ENCODE assay signal across 7 mouse cellular contexts in genomic region chr5:139730712-139731486, GRCm38 (mm10). TPM values are rescaled to one million over a fixed set of nuclear protein-coding genes. Genes with fewer than 3 reads are reported as not detected.
DNase-seq lines count a peak whose midpoint lies in the region; ATAC-seq and TF ChIP-seq lines count a peak whose summit lies in the region.

No protein-coding gene starts in this region.

- no peak for DNase-seq in liver, adult 2 months (ENCODE audit: extremely low read depth, low read depth, low spot score)
- no peak for DNase-seq in liver
- peak; percentile 41 to 51 for DNase-seq in cerebellum, postnatal 25 days
- DNase-seq in limb, embryonic 14.5 days (ENCODE audit: low spot score) = peak; percentile 42
- no peak for DNase-seq in urinary bladder, adult 18-20 months (ENCODE audit: low spot score in 2 of 2)
- DNase-seq in ovary, postnatal 14 days (ENCODE audit: low spot score) = no peak

- peak overlapping the region; percentile 11; the same call in 1 of the 2 replicates for H3K4me2 ChIP-seq in heart, embryonic 16.5 days (ENCODE audit: low read depth, low read length)
- peak overlapping the region; percentile 14; the same call in 1 of the 2 replicates for H3K4me2 ChIP-seq in limb, embryonic 14.5 days (replicated peaks; ENCODE audit: low read depth, low read length, severe bottlenecking)

- H3K27me3 ChIP-seq in liver, adult 2 months (ENCODE audit: control insufficient read depth, insufficient read depth, low read length) = no peaks in the 10 kb centered on the region
- no peaks in the 10 kb centered on the region for H3K27me3 ChIP-seq in heart, embryonic 16.5 days (ENCODE audit: control insufficient read depth, insufficient read depth, low read length)
- H3K27me3 ChIP-seq in limb, embryonic 14.5 days (ENCODE audit: control insufficient read depth, insufficient read depth, low read length) = no peaks in the 10 kb centered on the region

- TF ChIP-seq POLR2A in liver, adult 2 months (IDR thresholded peaks at IDR 0.05; ENCODE audit: extremely low read depth, insufficient read depth, low read length) = no peak
- TF ChIP-seq POLR2A in limb, embryonic 14.5 days (IDR thresholded peaks at IDR 0.05; ENCODE audit: borderline replicate concordance, extremely low read depth, insufficient read depth, insufficient read length) = no peak

- no peak for ATAC-seq in heart, embryonic 16.5 days (replicated peaks; ENCODE audit: extremely low read depth, insufficient read depth, low FRiP score)
- ATAC-seq in limb, embryonic 14.5 days (ENCODE audit: low FRiP score, low read depth) = peak; percentile 31; the same call in 1 of the 2 replicates

- no peak overlapping the region for H3K9ac ChIP-seq in liver, adult 2 months (ENCODE audit: low read depth, low read length)
- H3K9ac ChIP-seq in heart, embryonic 16.5 days (ENCODE audit: low read length) = peak overlapping the region; percentile 32; the same call in 1 of the 2 replicates
- 0 out of 2 replicates have a peak overlapping the region, but pooled peaks have one; percentile 13 for H3K9ac ChIP-seq in limb, embryonic 14.5 days (ENCODE audit: low read depth, low read length, severe bottlenecking)

- peak overlapping the region; percentile 12; the same call in 1 of the 2 replicates for H3K4me3 ChIP-seq in liver, adult 2 months (ENCODE audit: insufficient read depth, low read depth, low read length)
- no peak overlapping the region for H3K4me3 ChIP-seq in heart, embryonic 16.5 days (ENCODE audit: low read length)
- H3K4me3 ChIP-seq in limb, embryonic 14.5 days (replicated peaks; ENCODE audit: low read length) = no peak overlapping the region

- no peak for TF ChIP-seq CTCF in liver, adult 2 months (IDR thresholded peaks at IDR 0.05; ENCODE audit: low read depth, low read length)

- peak overlapping the region; percentile 56 for H3K27ac ChIP-seq in liver, adult 2 months (replicated peaks; ENCODE audit: insufficient read depth, low read depth, low read length)
- H3K27ac ChIP-seq in heart, embryonic 16.5 days (ENCODE audit: low read length) = peak overlapping the region; percentile 36; the same call in 1 of the 2 replicates
- H3K27ac ChIP-seq in limb, embryonic 14.5 days (replicated peaks; ENCODE audit: low read depth, low read length) = peak overlapping the region; percentile 55; the same call in 1 of the 2 replicates

- H3K36me3 ChIP-seq in liver, adult 2 months (ENCODE audit: control insufficient read depth, insufficient read depth, low read length) = no peaks in the 10 kb centered on the region
- no peaks in the 10 kb centered on the region for H3K36me3 ChIP-seq in heart, embryonic 16.5 days (ENCODE audit: control insufficient read depth, insufficient read depth)
- H3K36me3 ChIP-seq in limb, embryonic 14.5 days (ENCODE audit: control insufficient read depth, insufficient read depth, low read length) = no peaks in the 10 kb centered on the region

- no peaks in the 10 kb centered on the region for H3K9me3 ChIP-seq in heart, embryonic 16.5 days (replicated peaks; ENCODE audit: control insufficient read depth, low read length)
- H3K9me3 ChIP-seq in limb, embryonic 14.5 days (ENCODE audit: control insufficient read depth, low read length) = no peaks in the 10 kb centered on the region

- 73% methylated on average over 8 of the region's 8 CpGs for WGBS in liver, adult 2 months
- 45% methylated on average over 8 of the region's 8 CpGs for WGBS in heart, embryonic 16.5 days
- 18% methylated on average over 8 of the region's 8 CpGs for WGBS in limb, embryonic 14.5 days

- H3K4me1 ChIP-seq in liver, adult 2 months (ENCODE audit: control insufficient read depth, insufficient read depth, low read length) = peaks cover 10% of the 10 kb centered on the region
- peaks cover 16% of the 10 kb centered on the region for H3K4me1 ChIP-seq in heart, embryonic 16.5 days (ENCODE audit: control insufficient read depth, insufficient read depth, low read length)
- peaks cover 39% of the 10 kb centered on the region for H3K4me1 ChIP-seq in limb, embryonic 14.5 days (ENCODE audit: control insufficient read depth, insufficient read depth, low read length)

- H3K79me2 ChIP-seq in liver, adult 2 months (ENCODE audit: control insufficient read depth, insufficient read depth, low read length) = 0 out of 2 replicates have a peak, but pooled peaks cover 4% of the 10 kb centered on the region

RNA-seq across cellular contexts. Expression of gene Micall2, which starts 5.2 kb away (rescaled TPM):
- 1.1 and 1.3 TPM in 2 replicates for total RNA-seq in liver, adult 2 months (2014; rRNA removed)
- polyA plus RNA-seq in liver, adult 2 months (2012; rRNA removed) = 0.86 and 1.2 TPM in 2 replicates
- 1.6 and 2.3 TPM in 2 replicates for polyA plus RNA-seq in heart, embryonic 16.5 days (2015; fragmentation: Nextera tagmentation; extraction: Ambion mirVana)
- 6.5 and 7.0 TPM in 2 replicates for polyA plus RNA-seq in limb, embryonic 14.5 days (2012; rRNA removed)
- 5.5 and 7.4 TPM in 2 replicates for polyA plus RNA-seq in limb, embryonic 14.5 days (2014; fragmentation: Nextera tagmentation; extraction: Ambion mirVana)

RNA-seq across cellular contexts. Expression of gene Ints1, which starts 44.6 kb away (rescaled TPM):
- total RNA-seq in liver, adult 2 months (2014; rRNA removed) = 10.0 and 14.2 TPM in 2 replicates
- polyA plus RNA-seq in liver, adult 2 months (2012; rRNA removed) = 23.1 and 25.2 TPM in 2 replicates
- polyA plus RNA-seq in heart, embryonic 16.5 days (2015; fragmentation: Nextera tagmentation; extraction: Ambion mirVana) = 16.9 and 20.2 TPM in 2 replicates
- polyA plus RNA-seq in limb, embryonic 14.5 days (2012; rRNA removed) = 50.1 and 69.3 TPM in 2 replicates
- 35.5 and 37.9 TPM in 2 replicates for polyA plus RNA-seq in limb, embryonic 14.5 days (2014; fragmentation: Nextera tagmentation; extraction: Ambion mirVana)

Comparison
In these comparisons a context has a peak if more than half of its experiments do, and no peak if none do; other contexts are left out.
1. DNase-seq: peak in cerebellum, postnatal 25 days (2 of 2) and limb, embryonic 14.5 days (single experiment); none in liver, adult 2 months (single experiment), liver (single experiment), urinary bladder, adult 18-20 months (0 of 2) and ovary, postnatal 14 days (single experiment).
2. Peak in every context shown above with its lines, with median percentiles within 50 percentile points of each other: H3K27ac ChIP-seq.